Mouse (Mus musculus) adrenal gland, postnatal 4 days (tissue): ENCODE measurements at regions not wholly inside any gene's neighbourhood (a gene's known extent, or its start where the extent isn't known, plus 50 kb on each side); places are given as distances from the start of the nearest gene placed in this dataset.

ENCODE experiments used
- DNase-seq, 2 experiments: peaks; one replicate each; pipeline ENCODE4 v3.0.0; 2021 to 2022; ENCODE audit warnings: low spot score in 2 of 2, mixed read lengths in 2 of 2

GRCm38 (mm10) chr8:87130691-87131090, 245.6 kb upstream of the N4bp1 start:
- no peak for DNase-seq

DNA sequence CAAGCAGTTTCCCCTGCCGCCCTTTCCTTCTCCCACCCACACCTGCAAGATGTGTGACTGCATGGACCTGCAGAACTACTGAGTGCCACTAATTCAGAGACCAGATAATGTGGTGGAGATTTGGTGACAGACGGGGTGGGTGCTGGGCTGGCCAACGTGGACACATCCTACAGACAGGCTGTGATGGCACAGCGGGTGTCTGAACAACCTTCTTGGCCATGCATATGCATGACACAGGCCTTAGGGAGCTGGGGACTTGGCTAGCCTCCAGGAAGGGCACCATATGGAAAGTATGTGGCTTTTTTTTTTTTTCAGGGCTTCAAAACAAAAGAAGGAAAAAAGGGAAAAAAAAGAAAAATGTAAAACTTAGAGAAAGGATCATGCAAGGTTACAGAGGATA, 243.5 kb upstream of the N4bp1 start:
- no peak for DNase-seq

DNA sequence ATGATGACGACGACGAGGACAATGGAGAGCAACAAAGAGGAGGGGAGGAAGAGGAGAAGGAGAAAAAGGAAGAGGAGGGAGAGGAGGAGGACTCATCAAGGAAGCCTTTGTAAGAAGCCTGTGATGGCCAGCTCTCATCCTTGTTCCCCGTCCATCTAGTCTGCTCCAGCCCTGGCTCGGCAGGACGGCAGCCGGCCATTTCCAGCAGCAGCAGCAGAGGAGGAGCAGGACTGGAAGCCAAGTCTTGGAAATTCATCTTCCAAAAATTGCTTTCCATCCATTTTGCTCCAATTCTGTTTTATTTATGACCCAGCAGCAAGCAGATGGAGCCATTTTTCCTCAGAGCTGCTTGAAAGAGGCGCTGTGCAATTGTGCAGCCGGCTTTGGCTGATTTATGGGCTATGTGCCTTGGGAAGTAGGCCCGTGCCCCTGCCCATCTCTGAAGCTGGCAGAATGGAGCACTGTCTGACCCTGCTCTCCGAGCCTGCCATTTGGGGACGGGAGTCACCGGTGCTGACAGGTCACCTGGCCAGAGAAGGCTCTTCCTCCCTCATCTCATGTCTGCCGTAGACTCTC, 231.2 kb upstream of the N4bp1 start:
- no peak for DNase-seq

- DNase-seq = no peak
These were observed 227.3 kb upstream of the N4bp1 start for GRCm38 (mm10) chr8:87112355-87112754.

DNA sequence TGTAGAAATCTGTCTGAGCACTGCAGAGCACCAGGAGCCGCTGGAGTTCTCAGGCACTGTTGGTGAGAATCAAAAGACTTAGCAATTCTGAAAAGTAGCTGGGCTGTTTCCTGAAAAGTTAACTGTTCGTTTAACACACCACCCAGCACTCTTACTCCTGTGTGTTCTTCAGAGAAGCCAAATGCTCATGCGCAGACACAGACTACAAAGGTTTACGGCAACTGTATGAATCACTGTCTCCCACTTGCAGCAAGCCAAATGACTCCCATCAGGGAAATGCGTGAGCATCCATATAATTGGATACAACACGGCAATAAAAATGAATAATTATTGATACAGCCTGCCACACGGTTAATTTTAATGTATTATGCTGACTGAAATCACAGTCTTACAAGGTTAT, 220.0 kb upstream of the N4bp1 start:
- DNase-seq = no peak

DNA sequence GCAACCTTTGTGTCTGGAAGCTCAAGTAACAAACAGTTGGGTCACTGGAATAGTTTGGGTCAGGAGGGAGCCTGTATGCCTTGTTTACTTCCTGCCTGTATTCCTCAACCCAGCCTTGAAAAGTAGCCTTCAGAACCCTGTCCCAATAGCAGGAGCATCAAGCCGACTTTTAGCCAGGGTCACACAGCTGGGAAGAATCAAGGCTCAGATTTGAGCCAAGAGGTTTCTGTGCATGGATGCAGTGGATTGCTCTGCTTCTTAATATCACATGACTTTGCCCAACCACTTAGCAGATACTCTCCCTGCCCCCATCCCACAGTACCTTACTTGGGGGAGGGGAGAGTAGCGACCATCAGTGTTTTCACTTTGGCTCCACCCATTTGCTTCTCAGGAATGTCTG, 210.2 kb upstream of the N4bp1 start:
- no peak for DNase-seq

DNA sequence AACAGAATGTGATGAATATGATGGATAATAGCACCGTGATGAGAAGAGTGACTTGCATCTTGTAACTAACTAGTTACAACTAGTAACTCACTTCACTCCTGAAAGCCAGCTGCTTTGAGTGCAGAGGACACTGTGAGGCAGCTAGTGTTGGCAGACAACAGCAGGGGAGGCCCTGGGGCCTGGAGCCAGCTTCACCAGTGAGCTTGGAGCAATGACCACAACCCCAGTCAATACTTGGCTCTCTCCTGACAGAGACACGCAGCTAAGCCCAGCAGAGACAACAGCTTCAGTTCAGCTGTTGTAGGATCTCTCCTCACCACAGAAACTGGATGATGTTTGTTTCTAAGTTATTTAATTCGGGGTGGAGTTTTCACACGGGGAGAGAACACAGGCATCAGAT, 209.6 kb upstream of the N4bp1 start:
- no peak for DNase-seq

- DNase-seq = peak in 1 of 2 experiments; percentile 11
These were observed 208.7 kb upstream of the N4bp1 start for GRCm38 (mm10) chr8:87093716-87094115.

GRCm38 (mm10) chr8:87093081-87093480, 208.0 kb upstream of the N4bp1 start:
- no peak for DNase-seq

DNA sequence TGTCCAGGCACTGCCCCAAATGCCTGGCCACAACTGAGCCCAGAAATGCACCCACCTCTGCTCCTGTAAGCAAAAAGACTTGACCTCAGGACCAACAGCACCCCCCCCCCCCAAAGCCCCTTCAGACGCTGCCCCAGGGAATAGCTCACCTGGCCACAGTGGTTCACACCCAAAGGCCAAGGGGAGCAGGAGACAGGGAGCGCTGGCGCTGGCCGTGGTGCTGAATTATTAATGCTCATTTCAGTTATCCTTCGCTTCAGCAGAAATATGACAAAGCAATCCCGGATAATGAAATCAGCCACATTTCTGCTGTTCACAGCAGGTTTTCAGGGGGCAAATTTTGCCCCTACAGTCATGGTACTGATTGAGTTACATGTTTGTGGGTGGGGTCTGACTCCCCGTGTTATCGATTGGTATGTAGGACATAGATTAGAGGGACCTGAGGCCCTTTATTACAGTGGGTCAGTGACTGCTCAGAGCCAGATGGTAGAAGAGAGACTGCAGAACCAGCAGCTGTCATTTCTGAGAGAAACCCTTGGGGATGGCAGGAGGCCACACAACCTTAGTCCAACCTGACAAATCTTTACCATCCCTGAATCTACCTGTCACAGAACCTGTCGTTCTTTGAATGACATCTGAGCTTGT, 202.5 kb upstream of the N4bp1 start:
- DNase-seq = peak in 1 of 2 experiments; percentile 7

- DNase-seq = no peak
These were observed 193.2 kb upstream of the N4bp1 start for GRCm38 (mm10) chr8:87078260-87078659.

DNA sequence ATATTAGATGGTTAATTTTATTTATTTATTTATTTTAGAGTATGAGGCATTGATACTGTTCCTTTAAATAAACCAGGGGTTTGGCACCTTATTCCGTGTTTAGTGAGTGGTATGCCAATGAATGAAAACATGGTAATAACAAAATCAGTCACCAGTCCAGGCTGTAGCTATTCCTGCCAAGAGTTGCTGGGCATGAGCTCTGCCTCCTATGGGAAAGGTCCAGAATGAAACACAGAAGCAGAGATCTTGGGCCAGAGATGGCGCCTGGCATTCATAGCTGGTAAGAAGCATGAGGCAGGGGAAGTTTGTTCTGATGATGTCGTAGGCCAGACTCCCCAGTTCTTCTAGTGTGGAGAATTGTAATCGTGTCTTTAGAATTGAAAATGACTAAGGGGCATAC, 190.9 kb upstream of the N4bp1 start:
- DNase-seq = no peak

GRCm38 (mm10) chr8:87071224-87071623, 186.2 kb upstream of the N4bp1 start:
- no peak for DNase-seq

GRCm38 (mm10) chr8:87067106-87067505, 182.0 kb upstream of the N4bp1 start:
- DNase-seq = no peak

- no peak for DNase-seq
These were observed 179.7 kb upstream of the N4bp1 start for GRCm38 (mm10) chr8:87064768-87065167.

GRCm38 (mm10) chr8:87064250-87064747, 179.2 kb upstream of the N4bp1 start:
- no peak for DNase-seq

DNA sequence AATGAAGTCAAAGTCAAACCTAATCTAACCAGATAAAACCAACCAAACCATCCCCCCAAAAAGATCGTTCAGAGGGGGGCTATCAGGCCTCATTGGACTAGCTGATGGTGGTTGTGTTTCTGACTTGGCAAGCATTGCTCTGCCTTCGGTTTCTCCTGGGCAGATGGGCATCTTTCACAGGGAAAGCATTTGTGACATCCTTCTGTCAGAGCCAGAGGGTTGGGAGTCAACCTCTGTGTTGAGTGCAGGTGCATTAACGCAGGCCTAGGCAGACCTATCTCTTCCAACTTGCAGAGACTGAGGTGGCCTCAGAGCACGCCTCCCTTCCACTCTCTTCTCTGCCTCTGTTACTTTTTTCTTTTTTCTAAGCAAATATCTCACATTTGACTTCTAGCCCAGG, 178.5 kb upstream of the N4bp1 start:
- DNase-seq = no peak

DNA sequence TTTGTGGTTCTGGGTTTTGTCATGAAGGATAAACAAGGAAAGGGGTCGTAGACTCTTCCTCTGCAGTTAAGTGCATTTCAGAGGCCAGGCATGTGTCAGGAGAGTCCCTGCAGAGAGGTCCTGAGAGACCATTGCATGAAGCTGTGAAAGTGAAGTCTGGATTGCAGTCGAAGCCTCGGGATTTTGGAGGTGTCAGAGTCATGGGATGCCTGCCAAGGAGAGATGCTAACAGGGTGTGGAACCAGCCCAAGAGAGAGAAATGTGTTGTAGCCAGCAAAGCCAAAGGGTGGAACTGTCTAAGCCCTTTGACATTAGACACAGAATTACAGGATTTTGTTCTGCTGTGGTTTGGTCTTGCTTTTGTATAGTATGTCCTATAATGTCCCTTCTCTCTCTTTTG, 164.7 kb upstream of the N4bp1 start:
- DNase-seq = no peak

DNA sequence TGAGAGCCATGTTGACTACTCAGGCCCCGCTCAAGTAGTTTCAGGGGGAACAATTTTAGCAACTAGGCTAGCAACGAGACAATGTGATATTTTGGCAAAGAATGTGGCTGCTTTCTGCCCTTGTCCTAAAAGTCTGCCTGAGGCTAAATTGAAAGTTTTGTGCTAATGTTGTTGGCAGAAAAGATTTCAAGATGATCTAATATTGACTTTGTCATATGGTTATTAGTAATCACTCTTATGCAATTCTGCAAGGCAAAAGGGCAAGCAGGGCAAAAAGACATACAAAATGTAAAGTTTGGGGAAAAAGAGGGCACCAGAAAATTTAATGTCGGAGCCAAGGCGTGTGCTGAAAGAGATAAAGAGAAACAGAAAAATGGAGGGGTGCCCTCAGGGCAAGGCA, 164.1 kb upstream of the N4bp1 start:
- DNase-seq = no peak

DNA sequence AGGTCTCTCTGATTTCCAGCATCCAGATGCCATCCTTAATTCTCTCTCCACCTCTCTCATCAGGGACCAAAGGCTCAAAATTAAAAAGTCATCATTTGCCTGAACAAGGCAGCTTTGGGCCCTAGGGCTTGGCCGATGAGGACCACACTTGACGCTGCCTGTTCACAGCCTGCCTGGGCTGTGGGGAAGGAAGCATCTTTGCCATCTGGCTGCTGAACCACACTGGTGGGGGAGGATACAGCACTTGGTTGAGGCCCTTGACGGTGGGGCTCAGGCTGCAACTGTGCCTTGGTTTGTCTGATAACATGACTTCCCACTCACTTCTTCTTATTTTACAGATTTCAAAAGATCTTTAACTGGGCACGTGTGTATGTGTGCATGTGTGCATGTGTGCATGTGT, 161.5 kb upstream of the N4bp1 start:
- no peak for DNase-seq

DNA sequence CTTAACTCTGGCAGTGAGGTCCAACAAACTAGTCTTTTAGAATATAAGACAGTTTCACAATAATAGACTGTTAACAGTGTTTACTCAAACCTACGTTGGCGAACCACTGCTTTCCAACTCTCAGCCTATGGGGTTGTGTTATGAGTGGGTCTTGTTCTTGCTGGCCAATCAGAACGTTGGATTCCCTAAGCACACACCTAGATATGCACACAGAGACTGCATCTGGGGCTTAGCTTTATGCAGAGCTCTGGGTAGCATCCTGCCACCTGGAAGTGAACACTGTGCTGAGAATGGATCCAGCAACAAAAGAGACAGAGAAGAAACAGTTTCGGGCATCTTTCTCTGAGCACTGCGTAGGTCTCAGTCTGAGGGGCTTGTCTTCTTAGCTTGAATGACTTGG, 158.0 kb upstream of the N4bp1 start:
- no peak for DNase-seq

DNA sequence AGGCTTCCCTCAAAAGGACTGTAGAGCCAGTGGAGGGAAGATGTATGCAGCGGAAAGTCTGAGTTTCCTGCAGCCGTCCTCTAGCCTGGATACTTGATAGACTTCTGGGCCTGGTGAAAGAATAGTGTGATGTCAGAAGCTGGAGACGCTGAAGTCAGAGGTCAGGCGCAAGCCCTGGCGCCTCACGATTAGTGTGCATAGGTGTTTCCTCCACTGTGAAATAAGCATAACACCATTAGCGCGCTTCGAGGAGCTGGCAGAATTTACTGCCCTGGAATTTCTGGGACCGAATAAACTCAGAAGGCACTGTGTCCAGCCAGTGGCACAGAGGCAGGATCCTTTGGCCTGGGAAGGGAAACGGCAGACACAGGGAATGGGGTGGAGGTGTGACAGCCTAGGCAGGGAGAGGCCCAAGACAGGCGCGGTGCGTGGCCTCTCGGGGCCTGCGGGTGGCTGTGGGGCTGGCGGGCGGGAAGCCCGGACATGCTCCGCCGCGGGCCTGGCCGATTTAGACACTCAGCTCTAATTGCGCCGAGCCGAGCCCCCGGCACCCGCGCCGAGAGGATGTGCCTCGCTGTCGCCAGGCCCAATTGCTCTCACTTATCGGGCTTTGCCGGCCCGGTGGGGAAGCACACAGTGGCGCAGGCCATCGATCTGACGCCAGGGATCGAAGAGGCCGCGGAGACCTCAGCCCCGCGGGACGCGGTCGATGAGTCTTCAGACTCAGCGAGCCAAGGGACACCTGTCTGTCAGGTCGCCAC, 152.7 kb upstream of the N4bp1 start:
- no peak for DNase-seq

- no peak for DNase-seq
These were observed 150.9 kb upstream of the N4bp1 start for GRCm38 (mm10) chr8:87035996-87036395.
